Mouse (Mus musculus): Measurements from ENCODE around the gene Tbx3. TPM values are rescaled to one million over a fixed set of nuclear protein-coding genes. Genes with fewer than 3 reads are reported as not detected.
A peak's percentile ranks its signal among the peaks of the same experiment; 100 is the strongest.

Tbx3 gene
- polyA plus RNA-seq, 1 experiment from 2014 or later = 2.8 TPM

DNA sequence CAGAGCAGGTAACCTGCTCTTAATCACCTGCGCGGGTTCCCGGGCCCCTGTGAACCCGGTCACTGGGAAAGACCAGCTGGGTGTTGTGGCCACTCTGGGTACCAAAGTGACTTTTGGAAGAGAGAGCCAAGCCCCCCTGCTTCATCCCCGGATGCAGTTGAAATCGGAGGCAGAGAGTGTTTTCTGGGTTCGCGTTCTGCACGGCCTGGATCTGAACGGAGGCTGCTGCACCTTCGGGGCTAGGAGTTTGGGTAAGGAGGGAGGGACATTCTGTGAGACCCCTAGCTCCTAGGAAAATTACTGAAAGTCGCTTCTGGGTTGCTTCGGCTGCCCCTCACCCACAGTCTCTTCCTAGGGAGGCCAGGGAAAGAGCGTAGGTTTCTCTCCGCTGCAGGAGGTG, 7.2 kb upstream of the Tbx3 start:
- DNase-seq (no peak), ATAC-seq (no peak)
- H3K27ac ChIP-seq (ENCODE audit: low read depth) = no peak overlapping the region
- peaks cover 80% of the 10 kb centered on the region for H3K27me3 ChIP-seq (ENCODE audit: insufficient read depth, low read length)
- no peaks in the 10 kb centered on the region for H3K9me3 ChIP-seq (ENCODE audit: low read length)
- 4% methylated on average over 15 of the region's 15 CpGs for WGBS (ENCODE audit: insufficient replicate concordance)
- H3K36me3 ChIP-seq (replicated peaks; ENCODE audit: insufficient read depth, low read length) = no peaks in the 10 kb centered on the region
- no peak overlapping the region for H3K4me3 ChIP-seq (ENCODE audit: low read depth, low read length)
- TF ChIP-seq CTCF (IDR thresholded peaks at IDR 0.05; ENCODE audit: low read depth) = no peak
- TF ChIP-seq EP300 (IDR thresholded peaks at IDR 0.05; ENCODE audit: low read depth) = no peak
- H3K9ac ChIP-seq (replicated peaks) = no peak overlapping the region
- H3K4me1 ChIP-seq (ENCODE audit: insufficient read depth) = peaks cover 4% of the 10 kb centered on the region; the same call in 1 of the 2 replicates
- no peak overlapping the region for H3K4me2 ChIP-seq (ENCODE audit: low read depth, low read length)

DNA sequence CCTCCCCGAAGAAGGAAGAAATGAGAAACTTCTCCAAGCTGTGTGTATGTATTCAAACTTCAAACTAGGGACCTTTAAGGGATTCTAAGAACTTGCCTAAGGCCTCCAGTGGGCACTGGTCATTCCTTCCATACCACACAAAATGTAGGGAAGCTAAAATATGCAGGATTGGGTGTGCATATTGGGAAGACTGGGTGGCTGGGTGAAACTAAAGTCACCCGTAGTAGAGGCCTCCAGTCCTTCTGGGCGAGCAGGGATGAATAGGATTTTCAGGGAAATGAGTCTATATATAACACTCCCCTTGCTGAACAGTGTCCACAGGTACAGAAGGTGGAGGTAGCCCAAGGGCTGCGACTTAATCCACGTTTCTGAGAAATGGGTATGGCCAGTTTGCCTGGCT, 6.7 kb upstream of the Tbx3 start:
- ATAC-seq = no peak
- no peak overlapping the region for H3K9ac ChIP-seq (replicated peaks)
- no peak for DNase-seq
- H3K27me3 ChIP-seq (ENCODE audit: insufficient read depth, low read length) = peaks cover 80% of the 10 kb centered on the region
- no peaks in the 10 kb centered on the region for H3K9me3 ChIP-seq (ENCODE audit: low read length)
- no peak for TF ChIP-seq EP300 (IDR thresholded peaks at IDR 0.05; ENCODE audit: low read depth)
- WGBS (ENCODE audit: insufficient replicate concordance) = 26% methylated on average over 5 of the region's 5 CpGs
- H3K4me3 ChIP-seq (ENCODE audit: low read depth, low read length) = no peak overlapping the region
- H3K4me2 ChIP-seq (ENCODE audit: low read depth, low read length) = no peak overlapping the region
- H3K27ac ChIP-seq (ENCODE audit: low read depth) = no peak overlapping the region
- peaks cover 5% of the 10 kb centered on the region; the same call in 1 of the 2 replicates for H3K4me1 ChIP-seq (ENCODE audit: insufficient read depth)
- H3K36me3 ChIP-seq (replicated peaks; ENCODE audit: insufficient read depth, low read length) = no peaks in the 10 kb centered on the region

DNA sequence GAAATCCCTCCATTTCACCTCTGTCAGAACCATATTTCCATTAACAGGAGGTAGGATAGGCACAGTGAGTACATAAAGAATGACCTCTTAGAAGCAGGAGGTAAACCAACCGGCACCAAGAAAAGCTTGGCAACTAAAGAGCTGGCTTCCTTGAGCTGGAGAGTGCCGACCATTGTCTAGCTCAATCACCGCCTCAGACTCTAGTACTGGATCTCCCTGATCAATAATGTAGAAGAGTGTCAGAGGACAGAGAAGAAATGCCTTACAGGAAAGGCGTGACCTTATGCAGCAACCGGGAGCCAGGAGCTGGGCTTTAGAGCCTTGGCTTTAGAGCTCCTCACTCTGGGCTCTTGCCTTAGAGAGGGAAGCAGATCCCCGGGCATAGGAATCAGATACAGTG, 4.7 kb upstream of the Tbx3 start:
- Histone ChIP-seq H3K27me3 (ENCODE audit: insufficient read depth, low read length) (peaks cover 88% of the 10 kb centered on the region), H3K4me1 (ENCODE audit: insufficient read depth) (peaks cover 13% of the 10 kb centered on the region), H3K4me2 (ENCODE audit: low read depth, low read length) (no peak overlapping the region), H3K36me3 (replicated peaks; ENCODE audit: insufficient read depth, low read length) (no peaks in the 10 kb centered on the region), H3K9me3 (ENCODE audit: low read length) (no peaks in the 10 kb centered on the region), H3K27ac (ENCODE audit: low read depth) (no peak overlapping the region), H3K9ac (replicated peaks) (no peak overlapping the region), H3K4me3 (ENCODE audit: low read depth, low read length) (no peak overlapping the region)
- TF ChIP-seq EP300 (IDR thresholded peaks at IDR 0.05; ENCODE audit: low read depth) = no peak
- TF ChIP-seq CTCF (IDR thresholded peaks at IDR 0.05; ENCODE audit: low read depth) = no peak
- no peak for DNase-seq
- 23% methylated on average over 6 of the region's 6 CpGs for WGBS (ENCODE audit: insufficient replicate concordance)
- no peak for ATAC-seq

DNA sequence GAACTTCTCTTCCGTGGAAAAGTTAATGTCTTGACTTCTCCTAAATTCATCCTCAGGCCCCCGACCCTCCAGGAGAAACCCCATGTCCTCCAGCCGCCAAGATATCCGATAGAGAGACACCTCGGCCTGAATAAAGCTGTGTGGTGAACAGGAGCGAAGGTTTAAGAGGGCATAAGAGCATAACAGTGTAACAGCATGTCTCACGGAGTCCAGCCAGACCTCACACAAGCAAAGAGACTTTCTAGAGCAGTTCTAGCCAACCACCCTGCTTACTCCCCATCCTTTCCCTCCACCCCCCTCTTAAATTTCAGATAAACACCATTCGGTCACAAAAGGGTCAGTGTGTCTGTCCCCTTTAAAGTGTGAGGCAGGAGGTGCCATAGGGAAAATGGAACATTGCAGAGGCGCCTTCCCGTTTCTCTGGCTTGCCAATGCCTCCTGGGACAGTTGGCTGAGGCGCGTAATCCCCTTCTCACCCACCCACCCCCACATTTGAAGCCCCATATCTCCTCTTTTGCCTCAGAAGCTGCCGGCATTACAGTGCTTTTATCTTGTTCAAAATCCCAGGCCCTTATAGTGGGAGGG, 3.0 kb upstream of the Tbx3 start:
- Histone ChIP-seq H3K9ac (replicated peaks) (no peak overlapping the region), H3K4me1 (ENCODE audit: insufficient read depth) (peaks cover 13% of the 10 kb centered on the region)

DNA sequence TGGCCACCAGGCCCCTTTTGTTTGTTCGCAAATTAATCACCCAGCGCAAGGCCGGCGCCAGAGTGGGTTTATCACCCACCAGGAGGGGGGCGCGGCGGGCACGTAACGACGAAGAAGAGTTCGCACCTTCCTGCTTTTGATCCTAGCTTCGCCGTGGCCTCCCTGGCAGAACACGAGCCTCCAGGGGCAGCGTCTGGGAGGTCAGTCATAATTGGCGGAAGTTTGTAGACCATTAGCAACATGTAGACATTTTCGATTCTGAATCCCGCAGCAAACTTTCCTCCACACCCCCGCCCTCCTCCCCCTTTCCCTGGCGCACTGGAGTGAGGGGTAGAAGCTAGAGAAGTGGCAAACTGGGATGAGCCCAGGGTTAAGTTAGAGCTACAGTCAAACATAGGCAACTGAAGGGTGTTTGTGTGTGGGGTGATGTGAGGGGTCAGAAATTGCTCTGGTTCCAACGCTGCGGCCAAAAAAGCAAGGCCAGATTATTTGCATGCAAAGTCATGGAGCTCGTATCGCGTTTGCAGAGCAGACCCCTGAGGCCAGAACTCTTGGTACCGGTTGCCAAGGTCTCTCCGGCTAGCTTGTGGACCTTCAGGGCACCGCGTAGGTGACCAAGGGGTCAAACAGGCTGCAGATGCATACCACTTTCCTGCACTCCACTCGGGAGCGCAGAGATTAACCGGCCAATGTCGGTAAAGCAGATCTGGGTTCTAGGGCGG, 2.1 kb upstream of the Tbx3 start:
- H3K4me2 ChIP-seq (ENCODE audit: low read depth, low read length) = 0 out of 2 replicates have a peak overlapping the region, but pooled peaks have one; percentile 19
- H3K9me3 ChIP-seq (ENCODE audit: low read length) = no peaks in the 10 kb centered on the region
- ATAC-seq = no peak
- TF ChIP-seq CTCF (IDR thresholded peaks at IDR 0.05; ENCODE audit: low read depth) = no peak
- no peak for TF ChIP-seq EP300 (IDR thresholded peaks at IDR 0.05; ENCODE audit: low read depth)
- peaks cover 13% of the 10 kb centered on the region for H3K4me1 ChIP-seq (ENCODE audit: insufficient read depth)
- H3K9ac ChIP-seq (replicated peaks) = no peak overlapping the region
- H3K27ac ChIP-seq (ENCODE audit: low read depth) = no peak overlapping the region
- WGBS (ENCODE audit: insufficient replicate concordance) = 5% methylated on average over 34 of the region's 34 CpGs
- H3K4me3 ChIP-seq (ENCODE audit: low read depth, low read length) = no peak overlapping the region
- DNase-seq = no peak
- no peaks in the 10 kb centered on the region for H3K36me3 ChIP-seq (replicated peaks; ENCODE audit: insufficient read depth, low read length)
- peaks cover 88% of the 10 kb centered on the region for H3K27me3 ChIP-seq (ENCODE audit: insufficient read depth, low read length)

More for the DNA sequence above, 3.0 kb upstream of the Tbx3 start:
- Histone ChIP-seq H3K9me3 (ENCODE audit: low read length) (no peaks in the 10 kb centered on the region), H3K36me3 (replicated peaks; ENCODE audit: insufficient read depth, low read length) (no peaks in the 10 kb centered on the region), H3K27ac (ENCODE audit: low read depth) (no peak overlapping the region), H3K4me3 (ENCODE audit: low read depth, low read length) (no peak overlapping the region), H3K4me2 (ENCODE audit: low read depth, low read length) (no peak overlapping the region), H3K27me3 (ENCODE audit: insufficient read depth, low read length) (peaks cover 88% of the 10 kb centered on the region)
- no peak for ATAC-seq
- no peak for DNase-seq
- TF ChIP-seq CTCF (IDR thresholded peaks at IDR 0.05; ENCODE audit: low read depth) = no peak
- no peak for TF ChIP-seq EP300 (IDR thresholded peaks at IDR 0.05; ENCODE audit: low read depth)
- WGBS (ENCODE audit: insufficient replicate concordance) = 17% methylated on average over 13 of the region's 13 CpGs

DNA sequence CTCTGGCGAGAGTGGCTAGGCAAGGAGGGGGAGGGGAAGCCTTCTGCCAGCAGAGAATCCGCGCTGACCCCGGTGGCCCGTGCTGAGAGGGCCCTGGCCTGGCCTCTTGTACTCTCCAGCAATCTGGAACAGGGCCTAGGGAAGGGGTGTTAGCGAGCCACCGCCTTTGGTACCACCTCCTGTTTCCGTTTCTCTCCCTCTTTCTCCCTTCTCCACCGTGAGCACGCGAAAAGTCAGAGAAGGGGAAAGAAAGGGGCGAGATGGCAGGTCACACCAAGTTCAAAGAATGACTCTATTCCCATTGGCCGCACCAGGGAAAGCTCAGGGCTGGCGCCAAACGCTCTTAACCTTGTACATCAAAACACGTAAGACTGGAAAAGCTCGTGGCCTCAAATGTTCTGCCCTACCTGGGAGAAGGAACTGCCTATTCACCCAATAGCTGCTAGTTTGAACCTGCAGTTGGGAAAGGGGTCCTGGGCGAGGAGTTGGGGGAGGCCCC, 1.5 kb upstream of the Tbx3 start:
- Histone ChIP-seq H3K27me3 (ENCODE audit: insufficient read depth, low read length) (peaks cover 85% of the 10 kb centered on the region), H3K9me3 (ENCODE audit: low read length) (no peaks in the 10 kb centered on the region), H3K36me3 (replicated peaks; ENCODE audit: insufficient read depth, low read length) (no peaks in the 10 kb centered on the region), H3K4me3 (ENCODE audit: low read depth, low read length) (no peak overlapping the region), H3K9ac (replicated peaks) (no peak overlapping the region), H3K27ac (ENCODE audit: low read depth) (no peak overlapping the region), H3K4me1 (ENCODE audit: insufficient read depth) (peaks cover 13% of the 10 kb centered on the region), H3K4me2 (ENCODE audit: low read depth, low read length) (peak overlapping the region; percentile 71)
- DNase-seq (no peak), ATAC-seq (no peak)
- no peak for TF ChIP-seq CTCF (IDR thresholded peaks at IDR 0.05; ENCODE audit: low read depth)
- TF ChIP-seq EP300 (IDR thresholded peaks at IDR 0.05; ENCODE audit: low read depth) = no peak
- WGBS (ENCODE audit: insufficient replicate concordance) = 6% methylated on average over 18 of the region's 18 CpGs
